Mouse (Mus musculus): Measurements from ENCODE around the gene Sco1.

Sco1 gene

GRCm38 (mm10) chr11:67043007-67043406 lies 9.5 kb upstream of the Sco1 start:
- DNase-seq (ENCODE audit: low read depth), result no peak

- DNase-seq (ENCODE audit: low read depth), result no peak
Measured at GRCm38 (mm10) chr11:67044959-67045358, 7.5 kb upstream of the Sco1 start.

- no peak for DNase-seq (ENCODE audit: low read depth)
Measured at GRCm38 (mm10) chr11:67047199-67047598, 5.3 kb upstream of the Sco1 start.

GRCm38 (mm10) chr11:67048496-67048895 lies 4.0 kb upstream of the Sco1 start:
- peak; percentile 66 for DNase-seq (ENCODE audit: low read depth)

GRCm38 (mm10) chr11:67049256-67049655 lies 3.2 kb upstream of the Sco1 start:
- peak; percentile 32 for DNase-seq (ENCODE audit: low read depth)

GRCm38 (mm10) chr11:67051676-67052320 lies 672 bp upstream of the Sco1 start:
- DNase-seq (ENCODE audit: low read depth), result peak; percentile 44

GRCm38 (mm10) chr11:67054754-67055365 lies 2.4 kb downstream of the Sco1 start:
- peak; percentile 59 for DNase-seq (ENCODE audit: low read depth)

- DNase-seq (ENCODE audit: low read depth), result no peak
Measured at GRCm38 (mm10) chr11:67061311-67061710, 8.8 kb downstream of the Sco1 start.

GRCm38 (mm10) chr11:67062726-67063125 lies 10.3 kb downstream of the Sco1 start:
- DNase-seq (ENCODE audit: low read depth), result no peak

- DNase-seq (ENCODE audit: low read depth), result no peak
Measured at GRCm38 (mm10) chr11:67067741-67068140, 15.3 kb downstream of the Sco1 start.

GRCm38 (mm10) chr11:67072615-67073130 lies 20.2 kb downstream of the Sco1 start:
- DNase-seq (ENCODE audit: low read depth), result no peak

- DNase-seq (ENCODE audit: low read depth), result no peak
Measured at GRCm38 (mm10) chr11:67075036-67075435, 22.6 kb downstream of the Sco1 start.

- no peak for DNase-seq (ENCODE audit: low read depth)
Measured at GRCm38 (mm10) chr11:67076781-67077180, 24.3 kb downstream of the Sco1 start.

- DNase-seq (ENCODE audit: low read depth), result no peak
Measured at GRCm38 (mm10) chr11:67077435-67077834, 25.0 kb downstream of the Sco1 start.

GRCm38 (mm10) chr11:67078000-67078399 lies 25.5 kb downstream of the Sco1 start, which contains the start of gene Myh3:
Gene Myh3 (plus strand): TSS chr11:67078300.
- DNase-seq (ENCODE audit: low read depth), result no peak

GRCm38 (mm10) chr11:67078888-67079287 lies 26.4 kb downstream of the Sco1 start:
- no peak for DNase-seq (ENCODE audit: low read depth)

- DNase-seq (ENCODE audit: low read depth), result no peak
Measured at GRCm38 (mm10) chr11:67079740-67080139, 27.3 kb downstream of the Sco1 start.

- peak; percentile 72 for DNase-seq (ENCODE audit: low read depth)
Measured at GRCm38 (mm10) chr11:67080168-67080567, 27.7 kb downstream of the Sco1 start.

- DNase-seq (ENCODE audit: low read depth), result peak; percentile 27
Measured at GRCm38 (mm10) chr11:67081125-67081649, 28.7 kb downstream of the Sco1 start.

GRCm38 (mm10) chr11:67082188-67082587 lies 29.7 kb downstream of the Sco1 start:
- no peak for DNase-seq (ENCODE audit: low read depth)

GRCm38 (mm10) chr11:67082793-67083192 lies 30.3 kb downstream of the Sco1 start:
- DNase-seq (ENCODE audit: low read depth), result no peak

GRCm38 (mm10) chr11:67083239-67083638 lies 30.8 kb downstream of the Sco1 start:
- DNase-seq (ENCODE audit: low read depth), result no peak

- DNase-seq (ENCODE audit: low read depth), result no peak
Measured at GRCm38 (mm10) chr11:67083712-67084340, 31.4 kb downstream of the Sco1 start.
